Mouse (Mus musculus) lung, adult 2 months (tissue): Measurements from ENCODE around the gene Cblb. TPM values are rescaled to one million over a fixed set of nuclear protein-coding genes. Genes with fewer than 3 reads are reported as not detected.

ENCODE experiments used
- DNase-seq: peaks from one replicate; pipeline ENCODE4 v3.0.0; 2022
- H3K4me1 ChIP-seq: fragments of 200-500 bp; 2 replicates; pipeline ENCODE4 v1.6.1; 2011; ENCODE audit warnings: low read length; ENCODE audit not compliant: control insufficient read depth, insufficient read depth
- H3K4me3 ChIP-seq: fragments of 200-500 bp; replicated peaks from 2 replicates; pipeline ENCODE3; 2011; ENCODE audit warnings: low read depth, mild to moderate bottlenecking, control low read depth, low read length; ENCODE audit errors: extremely low read depth
- CTCF ChIP-seq: fragments of 200-500 bp; IDR thresholded peaks from 2 replicates; pipeline ENCODE4 v1.5.1; 2011; ENCODE audit warnings: mild to moderate bottlenecking, low read length, control low read depth; ENCODE audit not compliant: insufficient read depth
- POLR2A ChIP-seq: fragments of 200-500 bp; IDR thresholded peaks from 2 replicates; pipeline ENCODE4 v1.6.1; 2011; ENCODE audit warnings: low read depth, mild to moderate bottlenecking, control low read depth, low read length, borderline replicate concordance; ENCODE audit errors: extremely low read depth
- WGBS: fragments of 180-500 bp; shearing (Covaris S2); methylation state at CpG from one replicate; pipeline ENCODE4 v1.1.7; 2018; 5-methylcytosine and 5-hydroxymethylcytosine counted together
- polyA plus RNA-seq: library from polyadenylated mRNA; depleted of rRNA; stranded (reverse); fragments of >200 nt; gene quantifications from 2 replicates; pipeline ENCODE4 v1.2.3, GENCODE M21; 2012

Cblb gene
- polyA plus RNA-seq, 1 experiment: 21.7 TPM

DNA sequence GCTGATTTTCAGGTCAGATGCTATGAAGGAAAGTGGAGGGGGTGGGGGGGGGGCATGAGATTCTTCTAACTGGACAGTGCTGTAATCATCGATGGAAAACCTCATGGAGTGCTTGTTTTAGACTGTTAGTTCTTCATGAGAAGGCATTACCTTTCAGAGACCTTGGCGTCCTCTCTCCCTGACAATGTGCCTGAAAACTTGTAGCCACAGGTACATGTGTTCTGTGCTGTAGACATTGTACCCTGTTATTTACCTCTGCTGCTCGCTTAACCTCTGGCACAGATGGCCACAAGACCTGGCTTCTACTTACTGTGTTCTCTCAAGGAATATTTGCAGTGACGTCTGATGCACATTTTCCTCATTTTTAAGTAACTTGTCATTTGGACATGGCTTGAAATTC lies 114.5 kb downstream of the Cblb start:
- no peak for DNase-seq
- TF ChIP-seq CTCF (no peak), POLR2A (no peak)
- Histone ChIP-seq H3K4me3 (no peak overlapping the region), H3K4me1 (no peaks in the 10 kb centered on the region)
- 72% methylated on average over 4 of the region's 4 CpGs for WGBS

- 73% methylated on average over 11 of the region's 11 CpGs for WGBS
- no peak for TF ChIP-seq POLR2A
- TF ChIP-seq CTCF: no peak
- no peak for DNase-seq
- no peaks in the 10 kb centered on the region for H3K4me1 ChIP-seq
- H3K4me3 ChIP-seq: no peak overlapping the region
These were observed 116.1 kb downstream of the Cblb start for GRCm38 (mm10) chr16:52146976-52147696.

- no peak for TF ChIP-seq CTCF
- no peak for TF ChIP-seq POLR2A
- 84% methylated on average over 6 of the region's 6 CpGs for WGBS
- H3K4me3 ChIP-seq: no peak overlapping the region
- H3K4me1 ChIP-seq: no peaks in the 10 kb centered on the region
- DNase-seq: no peak
These were observed 117.0 kb downstream of the Cblb start for GRCm38 (mm10) chr16:52148041-52148440.

- WGBS: 82% methylated on average over 6 of the region's 6 CpGs
- no peak for DNase-seq
- TF ChIP-seq POLR2A (no peak), CTCF (no peak)
- Histone ChIP-seq H3K4me1 (no peaks in the 10 kb centered on the region), H3K4me3 (no peak overlapping the region)
These were observed 118.2 kb downstream of the Cblb start for GRCm38 (mm10) chr16:52149135-52149769.

DNA sequence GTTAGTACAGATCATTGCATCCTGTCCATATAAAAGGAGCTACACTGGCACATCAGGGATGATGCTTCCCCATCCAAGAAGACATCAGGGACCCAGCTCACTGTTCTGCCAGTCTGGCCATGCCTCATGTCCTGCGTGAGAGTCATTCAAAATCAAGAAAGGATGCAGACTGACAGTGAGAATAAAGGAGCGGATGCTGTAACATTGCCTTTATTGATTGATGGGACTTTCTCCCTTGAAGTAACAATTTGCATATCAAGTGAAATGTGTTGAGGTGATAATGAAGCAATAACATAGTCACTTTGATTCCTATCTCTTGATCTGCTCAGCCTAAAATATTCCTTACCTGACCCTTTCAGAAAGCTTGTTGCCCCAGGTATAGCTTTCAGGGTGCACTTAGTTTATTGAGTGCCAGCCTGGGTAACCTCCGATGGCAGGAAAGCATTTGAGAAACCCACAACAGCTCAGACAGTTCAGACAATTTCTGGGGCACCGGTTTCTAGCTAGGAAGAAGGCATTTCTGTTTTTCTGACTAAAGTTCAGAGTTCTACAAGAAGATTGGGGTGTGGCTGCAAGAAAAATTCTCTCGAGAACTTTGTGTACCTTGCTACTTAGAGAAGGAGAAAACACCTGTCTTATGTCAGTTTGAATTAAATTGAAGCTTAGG lies 124.1 kb downstream of the Cblb start:
- no peak overlapping the region for H3K4me3 ChIP-seq
- TF ChIP-seq CTCF: no peak
- no peak for TF ChIP-seq POLR2A
- H3K4me1 ChIP-seq: no peaks in the 10 kb centered on the region
- 87% methylated on average over 5 of the region's 5 CpGs for WGBS
- no peak for DNase-seq

GRCm38 (mm10) chr16:52159958-52160504 lies 129.0 kb downstream of the Cblb start:
- Histone ChIP-seq H3K4me1 (no peaks in the 10 kb centered on the region), H3K4me3 (no peak overlapping the region)
- TF ChIP-seq CTCF (no peak), POLR2A (no peak)
- WGBS: 86% methylated on average over 6 of the region's 6 CpGs
- DNase-seq: no peak

DNA sequence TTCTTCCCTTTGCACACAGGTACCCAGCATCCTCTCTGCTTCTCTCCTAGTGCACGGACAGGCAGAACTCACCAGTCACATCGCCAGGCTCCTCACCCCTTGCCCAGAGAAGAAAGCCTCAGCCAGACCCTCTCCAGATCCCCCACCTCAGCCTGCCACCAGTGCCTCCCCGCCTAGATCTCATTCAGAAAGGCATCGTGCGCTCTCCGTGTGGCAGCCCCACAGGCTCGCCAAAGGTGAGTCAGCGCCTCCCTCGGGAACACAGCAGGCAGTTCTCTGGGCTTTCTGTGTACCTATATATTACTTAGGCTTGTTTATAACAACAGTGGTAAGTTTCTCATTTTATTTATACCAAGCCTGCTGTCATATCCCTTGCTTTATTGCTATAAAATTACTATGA lies 133.2 kb downstream of the Cblb start:
- H3K4me1 ChIP-seq: no peaks in the 10 kb centered on the region
- DNase-seq: no peak
- TF ChIP-seq POLR2A: no peak
- no peak for TF ChIP-seq CTCF
- H3K4me3 ChIP-seq: no peak overlapping the region
- WGBS: 88% methylated on average over 9 of the region's 9 CpGs

DNA sequence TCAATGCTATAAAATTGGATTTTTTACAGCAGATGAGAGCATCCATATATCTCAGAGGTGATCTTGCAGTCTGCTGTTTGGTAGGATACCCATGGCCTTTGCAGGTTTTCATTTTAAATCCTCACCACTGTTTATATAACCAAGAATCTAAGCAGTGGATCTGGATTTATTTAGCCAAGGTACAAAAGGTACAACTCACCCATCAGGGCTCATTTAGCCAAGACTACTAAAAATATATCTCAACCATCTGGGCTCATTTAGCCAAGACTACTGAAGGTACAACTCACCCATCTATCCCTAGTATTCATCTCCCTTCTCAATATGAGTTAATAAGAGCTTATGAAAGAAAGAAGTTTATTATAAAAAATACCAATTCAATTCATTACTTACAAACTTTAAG lies 142.2 kb downstream of the Cblb start:
- no peak for DNase-seq
- H3K4me3 ChIP-seq: no peak overlapping the region
- H3K4me1 ChIP-seq: no peaks in the 10 kb centered on the region; the same call in 1 of the 2 replicates
- no peak for TF ChIP-seq CTCF
- TF ChIP-seq POLR2A: no peak

DNA sequence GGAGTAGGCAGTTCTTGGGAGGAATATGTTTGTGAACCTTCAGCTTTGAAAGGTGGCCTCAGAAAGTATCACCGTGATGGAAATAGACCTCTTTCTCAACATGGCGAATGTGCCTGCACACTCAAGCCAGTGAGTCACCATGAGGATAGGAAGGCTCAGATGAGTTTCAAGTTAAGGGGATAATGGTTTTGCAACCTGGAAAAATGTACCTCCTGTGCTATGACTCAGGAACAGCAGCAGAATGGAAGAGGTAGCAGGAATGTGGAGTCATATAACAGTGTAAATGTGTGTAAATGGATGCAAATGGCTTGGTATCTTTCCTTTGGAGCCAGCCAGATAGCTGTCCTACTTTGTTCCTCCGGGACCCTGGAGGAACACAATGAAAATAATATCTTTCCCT lies 148.8 kb downstream of the Cblb start:
- no peak for DNase-seq
- Histone ChIP-seq H3K4me3 (no peak overlapping the region), H3K4me1 (no peaks in the 10 kb centered on the region)
- 90% methylated on average over 3 of the region's 3 CpGs for WGBS
- TF ChIP-seq POLR2A (no peak), CTCF (no peak)
